Mouse (Mus musculus) kidney, postnatal 4 days (tissue): ENCODE results near the gene Dis3l2.

Source experiments
- DNase-seq, 2 experiments: peaks; one replicate each; pipeline ENCODE4 v3.0.0; 2021; ENCODE audit warnings: mixed read lengths in 2 of 2

Gene Dis3l2

GRCm38 (mm10) chr1:86931606-86932379 lies 228.2 kb downstream of the Dis3l2 start:
- no peak for DNase-seq

- no peak for DNase-seq
Measured at GRCm38 (mm10) chr1:86932810-86933209, 229.2 kb downstream of the Dis3l2 start.

- no peak for DNase-seq
Measured at GRCm38 (mm10) chr1:86933656-86934055, 230.0 kb downstream of the Dis3l2 start.

- no peak for DNase-seq
Measured at GRCm38 (mm10) chr1:86951501-86952205, 248.0 kb downstream of the Dis3l2 start.

GRCm38 (mm10) chr1:86955801-86956200 lies 252.2 kb downstream of the Dis3l2 start:
- no peak for DNase-seq

- DNase-seq, result peak; percentile 55 to 67
Measured at GRCm38 (mm10) chr1:86968261-86968964, 264.8 kb downstream of the Dis3l2 start.

- DNase-seq, result no peak
Measured at GRCm38 (mm10) chr1:86969173-86969725, 265.6 kb downstream of the Dis3l2 start.

GRCm38 (mm10) chr1:86972693-86973092 lies 269.1 kb downstream of the Dis3l2 start:
- no peak for DNase-seq

- no peak for DNase-seq
Measured at GRCm38 (mm10) chr1:86977018-86977417, 273.4 kb downstream of the Dis3l2 start.

- no peak for DNase-seq
Measured at GRCm38 (mm10) chr1:86986372-86986771, 282.8 kb downstream of the Dis3l2 start.

- no peak for DNase-seq
Measured at GRCm38 (mm10) chr1:86992849-86993248, 289.2 kb downstream of the Dis3l2 start.

- DNase-seq, result no peak
Measured at GRCm38 (mm10) chr1:86994023-86994422, 290.4 kb downstream of the Dis3l2 start.

GRCm38 (mm10) chr1:86998051-86998450 lies 294.4 kb downstream of the Dis3l2 start:
- no peak for DNase-seq

GRCm38 (mm10) chr1:87001365-87001764 lies 297.8 kb downstream of the Dis3l2 start:
- no peak for DNase-seq

GRCm38 (mm10) chr1:87002545-87003168 lies 299.0 kb downstream of the Dis3l2 start:
- DNase-seq, result no peak

GRCm38 (mm10) chr1:87003169-87003552 lies 299.6 kb downstream of the Dis3l2 start:
- DNase-seq, result no peak

- DNase-seq, result no peak
Measured at GRCm38 (mm10) chr1:87006425-87006824, 302.8 kb downstream of the Dis3l2 start.

GRCm38 (mm10) chr1:87008211-87008610 lies 304.6 kb downstream of the Dis3l2 start:
- no peak for DNase-seq

- DNase-seq, result no peak
Measured at GRCm38 (mm10) chr1:87009156-87009555, 305.5 kb downstream of the Dis3l2 start.

- peak in 1 of 2 experiments; percentile 42 for DNase-seq
Measured at GRCm38 (mm10) chr1:87010629-87011330, 307.2 kb downstream of the Dis3l2 start.

GRCm38 (mm10) chr1:87011718-87012117 lies 308.1 kb downstream of the Dis3l2 start:
- DNase-seq, result peak in 1 of 2 experiments; percentile 24

GRCm38 (mm10) chr1:87012606-87013005 lies 309.0 kb downstream of the Dis3l2 start:
- DNase-seq, result no peak
